Mouse (Mus musculus): ENCODE measurements around the gene Polr1a. TPM values are rescaled to one million over a fixed set of nuclear protein-coding genes. Genes with fewer than 3 reads are reported as not detected.

Polr1a gene
- polyA plus RNA-seq, 1 experiment = 68.0 TPM

- H3K27me3 ChIP-seq (ENCODE audit: control insufficient read depth, insufficient read depth, low read length, poor library complexity, severe bottlenecking) = no peaks in the 10 kb centered on the region
- H3K9me3 ChIP-seq (replicated peaks; ENCODE audit: control insufficient read depth, insufficient read depth, low read length, poor library complexity, severe bottlenecking) = no peaks in the 10 kb centered on the region; the same call in 1 of the 2 replicates
- H3K9ac ChIP-seq (ENCODE audit: low read depth, poor library complexity, severe bottlenecking) = no peak overlapping the region
- no peak overlapping the region for H3K4me3 ChIP-seq (ENCODE audit: low read depth, low read length)
- TF ChIP-seq CTCF (IDR thresholded peaks at IDR 0.05; ENCODE audit: low read depth, low read length) (no peak), EP300 (IDR thresholded peaks at IDR 0.05; ENCODE audit: insufficient read depth, low read depth, low read length) (no peak), POLR2A (IDR thresholded peaks at IDR 0.05; ENCODE audit: insufficient read depth, low read length) (no peak)
- no peaks in the 10 kb centered on the region for H3K36me3 ChIP-seq (ENCODE audit: control insufficient read depth, insufficient read depth, low read length, poor library complexity, severe bottlenecking)
- H3K27ac ChIP-seq (ENCODE audit: insufficient read depth, low read length) = no peak overlapping the region
- H3K4me1 ChIP-seq (ENCODE audit: control insufficient read depth, insufficient read depth, low read length) = no peaks in the 10 kb centered on the region
Observed at GRCm38 (mm10) chr6:72008213-72008655, 99.4 kb downstream of the Polr1a start.

- no peaks in the 10 kb centered on the region; the same call in 1 of the 2 replicates for H3K9me3 ChIP-seq (replicated peaks; ENCODE audit: control insufficient read depth, insufficient read depth, low read length, poor library complexity, severe bottlenecking)
- H3K4me3 ChIP-seq (ENCODE audit: low read depth, low read length) = no peak overlapping the region
- no peak for TF ChIP-seq POLR2A (IDR thresholded peaks at IDR 0.05; ENCODE audit: insufficient read depth, low read length)
- no peak for TF ChIP-seq CTCF (IDR thresholded peaks at IDR 0.05; ENCODE audit: low read depth, low read length)
- TF ChIP-seq EP300 (IDR thresholded peaks at IDR 0.05; ENCODE audit: insufficient read depth, low read depth, low read length) = no peak
- H3K4me1 ChIP-seq (ENCODE audit: control insufficient read depth, insufficient read depth, low read length) = no peaks in the 10 kb centered on the region
- no peaks in the 10 kb centered on the region for H3K27me3 ChIP-seq (ENCODE audit: control insufficient read depth, insufficient read depth, low read length, poor library complexity, severe bottlenecking)
- H3K9ac ChIP-seq (ENCODE audit: low read depth, poor library complexity, severe bottlenecking) = no peak overlapping the region
- no peaks in the 10 kb centered on the region for H3K36me3 ChIP-seq (ENCODE audit: control insufficient read depth, insufficient read depth, low read length, poor library complexity, severe bottlenecking)
- H3K27ac ChIP-seq (ENCODE audit: insufficient read depth, low read length) = no peak overlapping the region
Observed at GRCm38 (mm10) chr6:72009454-72009853, 100.6 kb downstream of the Polr1a start.

GRCm38 (mm10) chr6:72014033-72014432 lies 105.2 kb downstream of the Polr1a start:
- H3K27me3 ChIP-seq (ENCODE audit: control insufficient read depth, insufficient read depth, low read length, poor library complexity, severe bottlenecking) = no peaks in the 10 kb centered on the region
- no peaks in the 10 kb centered on the region for H3K4me1 ChIP-seq (ENCODE audit: control insufficient read depth, insufficient read depth, low read length)
- no peak overlapping the region for H3K9ac ChIP-seq (ENCODE audit: low read depth, poor library complexity, severe bottlenecking)
- H3K4me3 ChIP-seq (ENCODE audit: low read depth, low read length) = no peak overlapping the region
- H3K36me3 ChIP-seq (ENCODE audit: control insufficient read depth, insufficient read depth, low read length, poor library complexity, severe bottlenecking) = no peaks in the 10 kb centered on the region
- H3K27ac ChIP-seq (ENCODE audit: insufficient read depth, low read length) = no peak overlapping the region
- TF ChIP-seq CTCF (IDR thresholded peaks at IDR 0.05; ENCODE audit: low read depth, low read length) (no peak), EP300 (IDR thresholded peaks at IDR 0.05; ENCODE audit: insufficient read depth, low read depth, low read length) (no peak), POLR2A (IDR thresholded peaks at IDR 0.05; ENCODE audit: insufficient read depth, low read length) (no peak)
- H3K9me3 ChIP-seq (replicated peaks; ENCODE audit: control insufficient read depth, insufficient read depth, low read length, poor library complexity, severe bottlenecking) = no peaks in the 10 kb centered on the region; the same call in 1 of the 2 replicates

DNA sequence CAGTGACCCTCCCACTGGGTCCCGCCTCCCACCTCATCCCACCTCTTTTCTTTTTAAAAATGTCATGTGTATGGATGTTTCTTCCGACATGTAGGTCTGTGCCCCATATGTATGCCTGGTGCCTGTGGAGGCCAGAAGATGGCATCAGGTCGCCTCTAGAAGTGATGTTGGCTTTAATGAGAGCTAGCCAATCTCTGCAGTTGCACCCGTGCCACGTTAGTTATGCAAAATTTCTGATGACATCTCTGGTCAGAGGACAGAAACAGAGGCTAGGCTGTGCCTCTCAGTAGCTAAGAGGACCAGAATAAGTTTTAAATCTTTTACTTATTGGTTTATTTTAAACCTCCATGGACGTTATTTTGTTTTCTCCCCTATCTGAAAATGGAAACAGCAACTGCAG lies 109.2 kb downstream of the Polr1a start:
- H3K4me1 ChIP-seq (ENCODE audit: control insufficient read depth, insufficient read depth, low read length) = no peaks in the 10 kb centered on the region
- H3K9ac ChIP-seq (ENCODE audit: low read depth, poor library complexity, severe bottlenecking) = no peak overlapping the region
- TF ChIP-seq POLR2A (IDR thresholded peaks at IDR 0.05; ENCODE audit: insufficient read depth, low read length) (no peak), CTCF (IDR thresholded peaks at IDR 0.05; ENCODE audit: low read depth, low read length) (no peak), EP300 (IDR thresholded peaks at IDR 0.05; ENCODE audit: insufficient read depth, low read depth, low read length) (no peak)
- no peaks in the 10 kb centered on the region; the same call in 1 of the 2 replicates for H3K27me3 ChIP-seq (ENCODE audit: control insufficient read depth, insufficient read depth, low read length, poor library complexity, severe bottlenecking)
- H3K36me3 ChIP-seq (ENCODE audit: control insufficient read depth, insufficient read depth, low read length, poor library complexity, severe bottlenecking) = no peaks in the 10 kb centered on the region
- H3K9me3 ChIP-seq (replicated peaks; ENCODE audit: control insufficient read depth, insufficient read depth, low read length, poor library complexity, severe bottlenecking) = no peaks in the 10 kb centered on the region
- no peak overlapping the region for H3K27ac ChIP-seq (ENCODE audit: insufficient read depth, low read length)
- no peak overlapping the region for H3K4me3 ChIP-seq (ENCODE audit: low read depth, low read length)

GRCm38 (mm10) chr6:72025497-72025896 lies 116.6 kb downstream of the Polr1a start:
- H3K4me3 ChIP-seq (ENCODE audit: low read depth, low read length) = no peak overlapping the region
- no peaks in the 10 kb centered on the region for H3K27me3 ChIP-seq (ENCODE audit: control insufficient read depth, insufficient read depth, low read length, poor library complexity, severe bottlenecking)
- TF ChIP-seq POLR2A (IDR thresholded peaks at IDR 0.05; ENCODE audit: insufficient read depth, low read length) (no peak), EP300 (IDR thresholded peaks at IDR 0.05; ENCODE audit: insufficient read depth, low read depth, low read length) (no peak)
- no peaks in the 10 kb centered on the region for H3K36me3 ChIP-seq (ENCODE audit: control insufficient read depth, insufficient read depth, low read length, poor library complexity, severe bottlenecking)
- H3K9me3 ChIP-seq (replicated peaks; ENCODE audit: control insufficient read depth, insufficient read depth, low read length, poor library complexity, severe bottlenecking) = no peaks in the 10 kb centered on the region
- H3K27ac ChIP-seq (ENCODE audit: insufficient read depth, low read length) = no peak overlapping the region
- no peaks in the 10 kb centered on the region for H3K4me1 ChIP-seq (ENCODE audit: control insufficient read depth, insufficient read depth, low read length)
- H3K9ac ChIP-seq (ENCODE audit: low read depth, poor library complexity, severe bottlenecking) = no peak overlapping the region

DNA sequence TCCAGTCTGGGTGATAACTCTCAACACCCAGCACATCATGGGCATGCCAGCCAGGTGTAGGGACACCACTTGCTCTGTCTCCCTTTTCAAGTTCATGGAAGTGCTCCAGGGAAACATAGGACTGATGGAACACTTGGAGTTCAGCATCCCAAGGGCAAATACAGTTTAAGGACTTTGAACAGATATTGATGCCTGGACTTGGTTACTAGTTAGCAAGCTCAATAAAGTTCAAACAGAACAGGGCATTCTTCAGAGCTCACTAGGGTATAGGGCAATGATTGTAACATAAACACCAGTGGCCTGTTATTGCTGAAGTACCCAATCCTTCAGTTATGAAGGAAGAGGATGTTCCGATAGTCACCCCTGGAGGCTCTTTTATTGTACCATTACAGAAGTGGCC lies 119.2 kb downstream of the Polr1a start:
- H3K27me3 ChIP-seq (ENCODE audit: control insufficient read depth, insufficient read depth, low read length, poor library complexity, severe bottlenecking) = no peaks in the 10 kb centered on the region
- H3K36me3 ChIP-seq (ENCODE audit: control insufficient read depth, insufficient read depth, low read length, poor library complexity, severe bottlenecking) = no peaks in the 10 kb centered on the region
- no peak for TF ChIP-seq EP300 (IDR thresholded peaks at IDR 0.05; ENCODE audit: insufficient read depth, low read depth, low read length)
- TF ChIP-seq POLR2A (IDR thresholded peaks at IDR 0.05; ENCODE audit: insufficient read depth, low read length) = no peak
- TF ChIP-seq CTCF (IDR thresholded peaks at IDR 0.05; ENCODE audit: low read depth, low read length) = no peak
- H3K9ac ChIP-seq (ENCODE audit: low read depth, poor library complexity, severe bottlenecking) = no peak overlapping the region
- H3K4me3 ChIP-seq (ENCODE audit: low read depth, low read length) = no peak overlapping the region
- no peaks in the 10 kb centered on the region for H3K4me1 ChIP-seq (ENCODE audit: control insufficient read depth, insufficient read depth, low read length)
- H3K27ac ChIP-seq (ENCODE audit: insufficient read depth, low read length) = no peak overlapping the region
- no peaks in the 10 kb centered on the region for H3K9me3 ChIP-seq (replicated peaks; ENCODE audit: control insufficient read depth, insufficient read depth, low read length, poor library complexity, severe bottlenecking)

Measured in ES-Bruce4 (cell line).